ENCODE assay signal across 26 mouse cellular contexts in genomic region chrX:98850869-98851268, GRCm38 (mm10). TPM values are rescaled to one million over a fixed set of nuclear protein-coding genes. Genes with fewer than 3 reads are reported as not detected.
DNase-seq lines count a peak whose midpoint lies in the region; ATAC-seq and TF ChIP-seq lines count a peak whose summit lies in the region.
"Had no signal": no experiment of that assay in that cellular context is flagged by ENCODE, and none has a peak within 500 bp of the region (broad histone marks: within the 10 kb centered on the region; RNA-seq: fewer than 3 reads in every experiment).

No protein-coding gene starts in this region.

- TF ChIP-seq CTCF in liver, adult 2 months (IDR thresholded peaks at IDR 0.05; ENCODE audit: low read depth, low read length) = no peak
- no peak for TF ChIP-seq CTCF in lung, postnatal 0 days (IDR thresholded peaks at IDR 0.05)

- no peaks in the 10 kb centered on the region for H3K9me3 ChIP-seq in liver, embryonic 11.5 days (ENCODE audit: control insufficient read depth, low read length)
- no peaks in the 10 kb centered on the region for H3K9me3 ChIP-seq in lung, postnatal 0 days (ENCODE audit: low read length)
- H3K9me3 ChIP-seq: embryonic facial prominence, embryonic 13.5 days; embryonic facial prominence, embryonic 15.5 days; forebrain, embryonic 10.5 days; forebrain, embryonic 12.5 days had no signal

- no peaks in the 10 kb centered on the region for H3K36me3 ChIP-seq in liver, adult 2 months (ENCODE audit: control insufficient read depth, insufficient read depth, low read length)
- H3K36me3 ChIP-seq in liver, embryonic 11.5 days (ENCODE audit: control insufficient read depth, insufficient read depth, low read length) = no peaks in the 10 kb centered on the region
- H3K36me3 ChIP-seq in lung, postnatal 0 days (ENCODE audit: insufficient read depth, low read length) = no peaks in the 10 kb centered on the region
- H3K36me3 ChIP-seq: embryonic facial prominence, embryonic 13.5 days; embryonic facial prominence, embryonic 15.5 days; forebrain, embryonic 10.5 days; forebrain, embryonic 12.5 days had no signal

- H3K4me3 ChIP-seq in liver, adult 2 months (ENCODE audit: insufficient read depth, low read depth, low read length) = no peak overlapping the region
- H3K4me3 ChIP-seq in liver, embryonic 11.5 days (ENCODE audit: low read depth, low read length) = no peak overlapping the region
- H3K4me3 ChIP-seq in lung, postnatal 0 days (ENCODE audit: low read depth, low read length) = no peak overlapping the region
- H3K4me3 ChIP-seq: embryonic facial prominence, embryonic 13.5 days; embryonic facial prominence, embryonic 15.5 days; erythroblast, embryonic 14.5 days; forebrain, embryonic 10.5 days; forebrain, embryonic 12.5 days had no signal

- no peak overlapping the region for H3K9ac ChIP-seq in liver, adult 2 months (ENCODE audit: low read depth, low read length)
- H3K9ac ChIP-seq in liver, embryonic 11.5 days (ENCODE audit: low read depth, low read length) = no peak overlapping the region
- H3K9ac ChIP-seq in lung, postnatal 0 days (replicated peaks; ENCODE audit: low read depth) = no peak overlapping the region
- H3K9ac ChIP-seq: embryonic facial prominence, embryonic 13.5 days; embryonic facial prominence, embryonic 15.5 days; forebrain, embryonic 12.5 days had no signal

- no peak overlapping the region for H3K4me2 ChIP-seq in liver, embryonic 11.5 days
- no peak overlapping the region for H3K4me2 ChIP-seq in lung, postnatal 0 days (replicated peaks; ENCODE audit: low read depth, low read length)
- H3K4me2 ChIP-seq: embryonic facial prominence, embryonic 13.5 days; embryonic facial prominence, embryonic 15.5 days; forebrain, embryonic 12.5 days had no signal

- no peaks in the 10 kb centered on the region for H3K79me2 ChIP-seq in liver, adult 2 months (ENCODE audit: control insufficient read depth, insufficient read depth, low read length)

- H3K27me3 ChIP-seq in liver, adult 2 months (ENCODE audit: control insufficient read depth, insufficient read depth, low read length) = no peaks in the 10 kb centered on the region
- 0 out of 2 replicates have a peak, but pooled peaks cover 2% of the 10 kb centered on the region for H3K27me3 ChIP-seq in liver, embryonic 11.5 days (replicated peaks; ENCODE audit: control insufficient read depth, insufficient read depth, low read length)
- no peaks in the 10 kb centered on the region for H3K27me3 ChIP-seq in lung, postnatal 0 days (replicated peaks; ENCODE audit: insufficient read depth, low read length)
- H3K27me3 ChIP-seq: embryonic facial prominence, embryonic 15.5 days had no signal

- no peaks in the 10 kb centered on the region for H3K4me1 ChIP-seq in liver, adult 2 months (ENCODE audit: control insufficient read depth, insufficient read depth, low read length)
- H3K4me1 ChIP-seq in liver, embryonic 11.5 days (replicated peaks; ENCODE audit: control insufficient read depth, insufficient read depth, low read length) = no peaks in the 10 kb centered on the region
- H3K4me1 ChIP-seq in lung, postnatal 0 days (ENCODE audit: insufficient read depth, low read depth, low read length) = no peaks in the 10 kb centered on the region; the same call in 1 of the 2 replicates
- H3K4me1 ChIP-seq: embryonic facial prominence, embryonic 13.5 days; embryonic facial prominence, embryonic 15.5 days; forebrain, embryonic 10.5 days; forebrain, embryonic 12.5 days had no signal

- 22% methylated on average over 6 of the region's 6 CpGs for WGBS in liver, adult 2 months
- 81% methylated on average over 6 of the region's 6 CpGs for WGBS in liver, embryonic 11.5 days
- WGBS in lung, postnatal 0 days = 56% methylated on average over 6 of the region's 6 CpGs

- H3K27ac ChIP-seq in liver, adult 2 months (replicated peaks; ENCODE audit: insufficient read depth, low read depth, low read length) = no peak overlapping the region
- H3K27ac ChIP-seq in liver, embryonic 11.5 days (ENCODE audit: low read depth, low read length) = no peak overlapping the region
- H3K27ac ChIP-seq in lung, postnatal 0 days (ENCODE audit: low read length) = no peak overlapping the region
- H3K27ac ChIP-seq: embryonic facial prominence, embryonic 13.5 days; embryonic facial prominence, embryonic 15.5 days; forebrain, embryonic 10.5 days; forebrain, embryonic 12.5 days had no signal

- TF ChIP-seq EP300 in lung, postnatal 0 days (IDR thresholded peaks at IDR 0.05) = peak; percentile 53

- TF ChIP-seq POLR2A in liver, adult 2 months (IDR thresholded peaks at IDR 0.05; ENCODE audit: extremely low read depth, insufficient read depth, low read length) = no peak

- DNase-seq in liver, adult 2 months (ENCODE audit: extremely low read depth, low read depth, low spot score) = peak; percentile 59
- no peak for DNase-seq in liver, embryonic 11.5 days (ENCODE audit: low spot score)
- peak; percentile 70 for DNase-seq in lung, postnatal 0 days (ENCODE audit: low spot score)
- no peak for DNase-seq in lung, postnatal 10 days
- peak; percentile 53 for DNase-seq in adipocyte (ENCODE audit: low spot score)
- DNase-seq: adrenal gland, adult 2 months; adrenal gland, postnatal 10 days; adrenal gland, postnatal 25 days; cerebellum, adult 11 months; cerebellum, adult 18-20 months; cerebellum, adult 8-10 months; cerebellum, adult 9-11 months; cerebellum, postnatal 14 days; cerebellum, postnatal 36 days; embryo, embryonic 11 days had no signal

- ATAC-seq in liver, embryonic 11.5 days (replicated peaks; ENCODE audit: low FRiP score) = no peak
- peak; percentile 59 for ATAC-seq in lung, postnatal 0 days
- ATAC-seq in inflammation-experienced regulatory T-cells, adult 6 months = no peak
- ATAC-seq: activated CD4-positive, CD25-positive, alpha-beta regulatory T cell, adult 4 months; forebrain, embryonic 14.5 days; forebrain, embryonic 16.5 days; Patski had no signal

RNA-seq across cellular contexts. Expression of gene Ophn1, which starts 40.0 kb away (rescaled TPM):
- total RNA-seq in liver, adult 2 months (2014; rRNA removed) = 2.5 and 2.8 TPM in 2 replicates
- 0.41 and 0.71 TPM in 2 replicates for polyA plus RNA-seq in liver, adult 2 months (2012; rRNA removed)
- polyA plus RNA-seq in liver, embryonic 11.5 days (2014; fragmentation: Nextera tagmentation; extraction: Ambion mirVana) = 4.1 and 6.8 TPM in 2 replicates
- polyA plus RNA-seq in lung, postnatal 0 days (2015; fragmentation: Nextera tagmentation; extraction: Ambion mirVana) = 17.7 and 18.9 TPM in 2 replicates
- polyA plus RNA-seq in inflammation-experienced regulatory T-cells, adult 6 months (2017; shearing (Covaris generic)) = not detected
- total RNA-seq: MEL had no signal
- polyA plus RNA-seq: erythroblast, embryonic 14.5 days had no signal

Comparison
In these comparisons a context has a peak if more than half of its experiments do, and no peak if none do; other contexts are left out.
1. DNase-seq: peak in liver, adult 2 months (single experiment), lung, postnatal 0 days (single experiment) and adipocyte (single experiment); none in liver, embryonic 11.5 days (single experiment) and lung, postnatal 10 days (single experiment).